Mouse (Mus musculus): ENCODE data around the gene Arel1.

GRCm38 (mm10) chr12:84996083-84996496, 25.4 kb upstream of the Arel1 start, which contains the start of gene Ylpm1:
- TF ChIP-seq POLR2A (IDR thresholded peaks at IDR 0.05; ENCODE audit: extremely low read depth, insufficient read depth, low read length) (peak; percentile 83), CTCF (IDR thresholded peaks at IDR 0.05; ENCODE audit: extremely low read depth, insufficient read depth, low read length) (peak; percentile 58)

Measured in cortical plate, adult 2 months (tissue).